Mouse (Mus musculus) MEL (cell line): Measurements from ENCODE around the gene Ovca2. TPM values are rescaled to one million over a fixed set of nuclear protein-coding genes. Genes with fewer than 3 reads are reported as not detected.

Experiments used
- DNase-seq: peaks from one replicate; pipeline ENCODE4 v3.0.0; 2011; ENCODE audit warnings: low read depth, low spot score
- H3K27ac ChIP-seq: 2 replicates; pipeline ENCODE4 v1.5.1; 2012; ENCODE audit warnings: low read depth, mild to moderate bottlenecking, control low read depth, low read length, moderate library complexity; ENCODE audit not compliant: control insufficient read depth
- H3K27me3 ChIP-seq, 2 experiments: fragments of 150-350 bp in 1 of 2; sonication (generic) in 1 of 2; 2 replicates each; pipeline ENCODE4 v1.6.1; 2012; ENCODE audit warnings: low read length in 2 of 2, mild to moderate bottlenecking in 2 of 2, improper control_type of control experiment in 1 of 2, moderate library complexity in 1 of 2; ENCODE audit not compliant: insufficient read depth in 2 of 2, control insufficient read depth in 1 of 2
- H3K36me3 ChIP-seq, 2 experiments: 2 replicates each; pipeline ENCODE4 v1.6.1; 2012 to 2014; ENCODE audit warnings: low read length in 2 of 2, improper control_type of control experiment in 1 of 2, inconsistent platforms in 1 of 2, mild to moderate bottlenecking in 1 of 2; ENCODE audit not compliant: insufficient read depth in 2 of 2, control insufficient read depth in 1 of 2
- H3K4me1 ChIP-seq, 2 experiments: fragments of 150-350 bp in 1 of 2; sonication (generic) in 1 of 2; 2 replicates each; pipeline ENCODE4 v1.6.1; 2012; ENCODE audit warnings: low read length in 2 of 2, improper control_type of control experiment in 1 of 2, mild to moderate bottlenecking in 1 of 2; ENCODE audit not compliant: insufficient read depth in 2 of 2, control insufficient read depth in 1 of 2
- H3K4me3 ChIP-seq, 2 experiments: fragments of 150-350 bp in 1 of 2; sonication (generic) in 1 of 2; 2 replicates each; pipeline ENCODE4 v1.5.1; 2012; ENCODE audit warnings: low read depth in 2 of 2, low read length in 2 of 2, mild to moderate bottlenecking in 2 of 2, moderate library complexity in 2 of 2, control low read depth in 1 of 2, improper control_type of control experiment in 1 of 2; ENCODE audit not compliant: control insufficient read depth in 1 of 2, insufficient read depth in 1 of 2
- H3K79me2 ChIP-seq: 2 replicates; pipeline ENCODE4 v1.6.1; 2012; ENCODE audit warnings: mild to moderate bottlenecking, low read length, moderate library complexity; ENCODE audit not compliant: control insufficient read depth, poor library complexity, insufficient read depth
- H3K9ac ChIP-seq: 2 replicates; pipeline ENCODE4 v1.6.1; 2012; ENCODE audit warnings: low read depth, mild to moderate bottlenecking, control low read depth, low read length, moderate library complexity; ENCODE audit not compliant: control insufficient read depth, poor library complexity, severe bottlenecking
- H3K9me3 ChIP-seq: fragments of 150-350 bp; sonication (generic); replicated peaks from 2 replicates; pipeline ENCODE4 v1.6.1; 2012; ENCODE audit warnings: mild to moderate bottlenecking, low read length, improper control_type of control experiment, moderate library complexity; ENCODE audit not compliant: insufficient read depth
- CHD2 ChIP-seq: IDR thresholded peaks from 2 replicates; pipeline ENCODE4 v1.6.1; 2011; ENCODE audit warnings: low read length, improper control_type of control experiment
- E2F4 ChIP-seq: IDR thresholded peaks from 2 replicates; pipeline ENCODE4 v1.6.1; 2011; ENCODE audit warnings: low read depth, low read length, improper control_type of control experiment, borderline replicate concordance
- ELF1 ChIP-seq: IDR thresholded peaks from 2 replicates; pipeline ENCODE4 v1.6.1; 2014; ENCODE audit warnings: low read depth, mild to moderate bottlenecking, inconsistent platforms, low read length, improper control_type of control experiment, moderate library complexity
- EP300 ChIP-seq, 2 experiments: IDR thresholded peaks; 2 replicates each; pipeline ENCODE4 v1.6.1; 2011; ENCODE audit warnings: improper control_type of control experiment in 2 of 2, low read length in 2 of 2, low read depth in 1 of 2, mild to moderate bottlenecking in 1 of 2
- ETS1 ChIP-seq: IDR thresholded peaks from 2 replicates; pipeline ENCODE4 v1.6.1; 2012; ENCODE audit warnings: low read depth, mild to moderate bottlenecking, inconsistent platforms, low read length, improper control_type of control experiment, moderate library complexity
- MAFK ChIP-seq: IDR thresholded peaks from 2 replicates; pipeline ENCODE4 v1.6.1; 2011; ENCODE audit warnings: low read depth, mild to moderate bottlenecking, low read length, improper control_type of control experiment, borderline replicate concordance
- MEF2A ChIP-seq: IDR thresholded peaks from 2 replicates; pipeline ENCODE4 v1.6.1; 2014; ENCODE audit warnings: low read depth, mild to moderate bottlenecking, inconsistent platforms, low read length, improper control_type of control experiment; ENCODE audit not compliant: poor library complexity, insufficient replicate concordance, severe bottlenecking; ENCODE audit errors: extremely low read depth
- MXI1 ChIP-seq: IDR thresholded peaks from 2 replicates; pipeline ENCODE4 v1.6.1; 2011; ENCODE audit warnings: mild to moderate bottlenecking, low read depth, low read length, improper control_type of control experiment
- MYC ChIP-seq: IDR thresholded peaks from 2 replicates; pipeline ENCODE4 v1.6.1; 2011; ENCODE audit warnings: low read depth, mild to moderate bottlenecking, low read length, improper control_type of control experiment, moderate library complexity
- NELFE ChIP-seq: IDR thresholded peaks from 2 replicates; pipeline ENCODE4 v1.6.1; 2011; ENCODE audit warnings: low read depth, low read length, improper control_type of control experiment
- NRF1 ChIP-seq: IDR thresholded peaks from 2 replicates; pipeline ENCODE4 v1.6.1; 2014; ENCODE audit warnings: low read depth, mild to moderate bottlenecking, inconsistent platforms, low read length, improper control_type of control experiment, moderate library complexity; ENCODE audit not compliant: poor library complexity, insufficient read depth, severe bottlenecking
- RAD21 ChIP-seq: IDR thresholded peaks from 2 replicates; pipeline ENCODE4 v1.6.1; 2011; ENCODE audit warnings: mild to moderate bottlenecking, low read depth, low read length, improper control_type of control experiment
- RCOR1 ChIP-seq: IDR thresholded peaks from 2 replicates; pipeline ENCODE4 v1.6.1; 2012; ENCODE audit warnings: low read depth, mild to moderate bottlenecking, inconsistent platforms, low read length, improper control_type of control experiment
- SIN3A ChIP-seq: IDR thresholded peaks from 2 replicates; pipeline ENCODE4 v1.6.1; 2012; ENCODE audit warnings: low read length, improper control_type of control experiment, inconsistent platforms
- TBP ChIP-seq: IDR thresholded peaks from 2 replicates; pipeline ENCODE4 v1.8.0; 2011; ENCODE audit warnings: low read depth, low read length, improper control_type of control experiment
- TCF12 ChIP-seq: IDR thresholded peaks from 2 replicates; pipeline ENCODE4 v1.6.1; 2014; ENCODE audit warnings: low read depth, mild to moderate bottlenecking, inconsistent platforms, low read length, improper control_type of control experiment, moderate library complexity
- USF1 ChIP-seq: IDR thresholded peaks from 2 replicates; pipeline ENCODE4 v1.6.1; 2014; ENCODE audit warnings: low read depth, mild to moderate bottlenecking, inconsistent platforms, low read length, improper control_type of control experiment, moderate library complexity
- USF2 ChIP-seq, 2 experiments: IDR thresholded peaks; 2 replicates each; pipeline ENCODE4 v1.6.1; 2011 to 2012; ENCODE audit warnings: improper control_type of control experiment in 2 of 2, low read length in 2 of 2, borderline replicate concordance in 1 of 2, inconsistent platforms in 1 of 2, low read depth in 1 of 2, mild to moderate bottlenecking in 1 of 2; ENCODE audit not compliant: insufficient read depth in 1 of 2
- ZC3H11A ChIP-seq: IDR thresholded peaks from 2 replicates; pipeline ENCODE4 v1.6.1; 2012; ENCODE audit warnings: low read depth, mild to moderate bottlenecking, inconsistent platforms, low read length, improper control_type of control experiment
- polyA plus RNA-seq, 2 experiments: library from polyadenylated mRNA; stranded (reverse) in 1 of 2; unstranded in 1 of 2; fragments of >175 nt in 1 of 2; fragments of >200 nt in 1 of 2; gene quantifications; 2 replicates each; pipeline versions ENCODE4 v1.2.1 to v1.2.4; 2012; ENCODE audit warnings: low replicate concordance in 2 of 2, low read depth in 1 of 2; ENCODE audit not compliant: insufficient read length in 2 of 2, insufficient read depth in 1 of 2, missing spikeins in 1 of 2
- total RNA-seq: library from RNA; depleted of rRNA; stranded (reverse); fragments of 300-350 nt; gene quantifications from 2 replicates; pipeline ENCODE4 v1.2.3, GENCODE M21; 2012

Ovca2 gene
- total and polyA plus RNA-seq, 3 experiments: 23.1 to 33.1 TPM; not detected in 1

DNA sequence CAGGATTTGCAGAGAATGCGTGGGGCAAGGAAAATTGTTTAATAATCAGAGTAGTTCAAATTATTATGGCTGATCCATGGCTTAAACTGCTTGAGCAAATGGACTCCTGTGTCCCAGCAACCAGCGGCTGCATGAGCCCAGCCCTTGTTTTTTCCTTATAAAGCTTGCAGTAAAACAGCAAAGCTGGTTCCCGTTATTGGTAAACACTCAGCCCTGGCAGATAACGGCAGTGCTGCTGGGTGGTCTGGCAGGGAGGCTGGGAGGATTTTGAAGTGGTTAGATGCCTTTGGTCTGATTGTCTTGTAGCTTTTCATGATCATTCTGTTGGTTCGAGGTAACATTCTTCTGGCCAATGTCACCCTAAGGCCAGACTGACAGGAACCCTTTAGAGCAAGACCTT, 22.2 kb downstream of the Ovca2 start:
- no peak for DNase-seq
- Histone ChIP-seq H3K4me3 (no peak overlapping the region), H3K9ac (no peak overlapping the region), H3K4me1 (peaks cover 8 to 21% of the 10 kb centered on the region in 2 experiments), H3K9me3 (no peaks in the 10 kb centered on the region), H3K27me3 (no peaks in the 10 kb centered on the region), H3K36me3 (peaks cover 1 to 17% of the 10 kb centered on the region in 2 experiments), H3K79me2 (no peaks in the 10 kb centered on the region), H3K27ac (no peak overlapping the region)
- TF ChIP-seq ETS1 (no peak), USF2 (IDR thresholded peaks at IDR 0.05; ENCODE audit: borderline replicate concordance in 1 of 2, insufficient read depth in 1 of 2, low read depth in 1 of 2, low read length in 2 of 2) (no peak)

DNA sequence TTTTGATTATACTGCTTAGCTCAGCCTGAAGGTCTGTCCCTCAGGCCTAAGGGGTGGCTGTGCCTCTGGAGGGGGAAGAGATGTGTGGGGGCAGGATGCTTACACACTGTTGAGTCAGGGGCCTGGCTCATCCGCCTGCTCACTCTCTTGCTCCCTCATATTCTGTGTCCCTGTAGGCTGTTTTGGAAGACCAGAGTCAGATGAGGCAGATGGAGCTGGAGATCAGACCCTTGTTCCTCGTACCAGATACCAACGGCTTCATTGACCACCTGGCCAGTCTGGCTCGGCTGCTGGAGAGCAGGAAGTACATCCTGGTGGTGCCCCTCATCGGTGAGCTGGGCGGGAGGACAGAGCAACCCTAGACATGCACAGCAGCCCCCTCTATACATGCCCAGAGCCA, 22.6 kb downstream of the Ovca2 start:
- Histone ChIP-seq H3K36me3 (peaks cover 5 to 17% of the 10 kb centered on the region in 2 experiments), H3K4me1 (peaks cover 8 to 21% of the 10 kb centered on the region in 2 experiments), H3K27ac (no peak overlapping the region), H3K9me3 (no peaks in the 10 kb centered on the region), H3K4me3 (no peak overlapping the region), H3K9ac (no peak overlapping the region), H3K79me2 (no peaks in the 10 kb centered on the region), H3K27me3 (no peaks in the 10 kb centered on the region)
- TF ChIP-seq TCF12 (no peak), USF1 (no peak), RAD21 (no peak), NRF1 (no peak), MYC (no peak), CHD2 (no peak), EP300 (IDR thresholded peaks at IDR 0.05; ENCODE audit: low read depth in 1 of 2, low read length in 2 of 2) (no peak), SIN3A (no peak), TBP (no peak), MAFK (no peak), NELFE (no peak), E2F4 (no peak), RCOR1 (no peak), USF2 (IDR thresholded peaks at IDR 0.05; ENCODE audit: borderline replicate concordance in 1 of 2, insufficient read depth in 1 of 2, low read depth in 1 of 2, low read length in 2 of 2) (no peak), ELF1 (no peak), MXI1 (no peak), ZC3H11A (no peak), ETS1 (no peak), MEF2A (no peak)
- DNase-seq: no peak
